Mouse (Mus musculus) testis, adult 2 months (tissue): ENCODE data around the gene Slc16a5. TPM values are rescaled to one million over a fixed set of nuclear protein-coding genes. Genes with fewer than 3 reads are reported as not detected.
"Not testable (repeated sequence)": the region's sequence is repeated elsewhere in the genome, so short reads cannot be mapped to it uniquely, and the experiment has no call there.

ENCODE experiments used
- H3K27ac ChIP-seq: fragments of 200-500 bp; 2 replicates; pipeline ENCODE4 v1.5.1; 2012; ENCODE audit warnings: low read depth, low read length; ENCODE audit not compliant: control insufficient read depth, insufficient read depth
- H3K27me3 ChIP-seq: fragments of 200-500 bp; 2 replicates; pipeline ENCODE4 v1.6.1; 2012; ENCODE audit warnings: mild to moderate bottlenecking, low read length, moderate library complexity; ENCODE audit not compliant: control insufficient read depth, insufficient read depth
- H3K36me3 ChIP-seq: fragments of 200-500 bp; 2 replicates; pipeline ENCODE4 v1.6.1; 2012; ENCODE audit warnings: mild to moderate bottlenecking, low read length; ENCODE audit not compliant: control insufficient read depth, insufficient read depth
- H3K4me1 ChIP-seq: fragments of 200-500 bp; 2 replicates; pipeline ENCODE4 v1.6.1; 2012; ENCODE audit warnings: low read length; ENCODE audit not compliant: control insufficient read depth, insufficient read depth
- H3K4me3 ChIP-seq: fragments of 200-500 bp; 2 replicates; pipeline ENCODE4 v1.5.1; 2012; ENCODE audit warnings: low read depth, mild to moderate bottlenecking, low read length, moderate library complexity, mixed read lengths; ENCODE audit not compliant: control insufficient read depth
- CTCF ChIP-seq: fragments of 200-500 bp; IDR thresholded peaks from 2 replicates; pipeline ENCODE4 v1.5.1; 2012; ENCODE audit warnings: low read depth, mild to moderate bottlenecking, inconsistent platforms, low read length, moderate library complexity; ENCODE audit not compliant: control insufficient read depth, insufficient read depth, insufficient replicate concordance
- POLR2A ChIP-seq: fragments of 200-500 bp; IDR thresholded peaks from 2 replicates; pipeline ENCODE4 v1.6.1; 2012; ENCODE audit warnings: low read depth, mild to moderate bottlenecking, inconsistent platforms, low read length, moderate library complexity; ENCODE audit not compliant: control insufficient read depth
- polyA plus RNA-seq: library from polyadenylated mRNA; depleted of rRNA; stranded (reverse); fragments of >200 nt; gene quantifications from 2 replicates; pipeline ENCODE4 v1.2.3, GENCODE M21; 2012

Slc16a5 gene
- polyA plus RNA-seq, 1 experiment: 0.78 TPM

DNA sequence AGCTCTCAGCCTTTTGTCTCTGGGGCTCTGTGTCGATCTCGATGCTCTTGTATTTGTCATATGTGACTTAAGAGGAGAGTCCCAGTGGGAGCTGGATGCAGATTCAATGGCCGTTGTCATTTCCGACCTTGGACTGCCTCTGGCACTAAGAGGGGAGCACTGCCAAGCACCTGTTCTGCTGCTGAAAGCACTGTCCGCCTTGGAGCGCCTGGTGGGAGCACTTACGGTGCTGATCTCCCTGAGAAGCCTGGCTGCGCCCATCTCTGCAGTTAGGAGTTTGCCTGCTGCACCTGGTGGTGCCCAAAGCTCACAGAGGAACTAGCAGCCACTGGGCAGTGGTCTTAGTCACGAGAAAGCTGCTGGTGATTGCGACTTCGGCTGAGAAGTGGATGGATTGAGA is 21.0 kb downstream of the Slc16a5 start:
- Histone ChIP-seq H3K27me3 (no peaks in the 10 kb centered on the region), H3K36me3 (no peaks in the 10 kb centered on the region), H3K4me1 (no peaks in the 10 kb centered on the region), H3K4me3 (no peak overlapping the region), H3K27ac (no peak overlapping the region)
- TF ChIP-seq POLR2A (no peak), CTCF (no peak)

DNA sequence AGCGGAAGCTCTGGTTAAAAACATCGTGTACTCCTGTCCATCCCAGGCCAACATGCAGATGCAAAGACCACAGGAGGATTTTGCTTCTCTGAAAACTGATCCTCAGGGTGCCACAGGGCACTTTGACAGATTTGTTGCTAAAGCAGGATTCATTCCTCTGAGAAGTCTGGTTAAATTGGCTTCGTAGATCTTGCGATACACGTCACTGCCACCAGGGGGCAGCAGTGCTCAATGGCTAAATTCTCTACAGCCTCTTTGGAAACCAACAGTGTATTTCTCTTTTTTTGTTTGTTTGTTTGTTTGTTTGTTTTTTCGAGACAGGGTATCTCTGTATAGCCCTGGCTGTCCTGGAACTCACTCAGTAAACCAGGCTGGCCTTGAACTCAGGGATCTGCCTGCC is 21.5 kb downstream of the Slc16a5 start:
- peak; percentile 66; the same call in 1 of the 2 replicates for TF ChIP-seq CTCF
- TF ChIP-seq POLR2A: no peak
- H3K36me3 ChIP-seq: no peaks in the 10 kb centered on the region

DNA sequence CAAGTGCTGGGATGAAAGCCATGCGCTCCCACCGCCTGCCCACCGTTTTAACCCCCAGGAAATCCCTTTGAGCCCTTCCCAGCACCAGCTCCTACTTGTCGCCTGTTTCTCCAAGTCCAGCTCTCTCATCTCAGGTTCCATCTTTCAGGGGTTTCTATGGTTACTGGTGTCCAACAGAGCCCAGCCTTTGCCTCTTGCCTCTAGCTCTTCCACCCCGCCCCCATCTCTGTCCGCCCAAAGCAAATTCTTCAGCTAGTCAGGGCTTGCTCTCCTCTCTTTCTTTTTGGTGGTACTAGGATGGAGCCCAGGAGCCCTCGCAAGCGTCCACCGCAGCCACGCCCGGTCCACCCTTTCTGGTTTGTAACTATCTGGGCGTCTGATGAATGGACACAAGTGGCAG is 22.9 kb downstream of the Slc16a5 start:
- H3K4me3 ChIP-seq: no peak overlapping the region
- no peaks in the 10 kb centered on the region for H3K36me3 ChIP-seq
- no peak overlapping the region for H3K27ac ChIP-seq
- no peaks in the 10 kb centered on the region for H3K4me1 ChIP-seq
- no peaks in the 10 kb centered on the region for H3K27me3 ChIP-seq
- TF ChIP-seq CTCF: no peak
- TF ChIP-seq POLR2A: no peak

More for the DNA sequence above, 21.5 kb downstream of the Slc16a5 start:
- H3K27me3 ChIP-seq: no peaks in the 10 kb centered on the region
- no peak overlapping the region for H3K27ac ChIP-seq
- no peaks in the 10 kb centered on the region for H3K4me1 ChIP-seq
- no peak overlapping the region for H3K4me3 ChIP-seq

DNA sequence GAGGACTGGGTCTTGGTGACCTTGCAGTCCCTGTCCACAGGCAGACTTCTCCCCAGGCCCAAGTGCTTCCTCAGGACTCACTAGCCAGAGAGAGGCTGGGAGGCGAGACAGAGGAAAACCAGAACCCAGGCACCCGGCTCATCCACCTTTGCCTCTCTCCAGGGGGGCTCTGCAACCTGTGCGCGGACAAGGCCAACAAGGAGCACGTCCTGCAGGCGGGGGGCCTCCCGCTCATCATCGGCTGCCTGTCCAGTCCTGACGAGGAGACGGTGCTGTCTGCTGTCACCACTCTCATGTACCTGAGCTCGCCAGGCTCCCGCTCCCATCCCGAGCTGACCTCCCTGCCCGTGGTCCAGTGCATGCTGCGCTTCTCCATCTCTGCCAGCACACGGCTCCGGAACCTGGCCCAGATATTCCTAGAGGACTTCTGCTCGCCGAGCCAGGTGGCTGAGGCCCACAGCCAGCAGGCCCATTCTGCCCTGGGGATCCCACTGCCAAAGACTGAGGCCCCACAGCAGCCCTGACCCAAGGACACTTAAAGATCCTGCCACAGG is 26.4 kb downstream of the Slc16a5 start:
- Histone ChIP-seq H3K4me3 (no peak overlapping the region), H3K36me3 (no peaks in the 10 kb centered on the region), H3K27me3 (no peaks in the 10 kb centered on the region), H3K4me1 (peaks cover 10% of the 10 kb centered on the region), H3K27ac (no peak overlapping the region)
- TF ChIP-seq POLR2A: no peak
- TF ChIP-seq CTCF: no peak

DNA sequence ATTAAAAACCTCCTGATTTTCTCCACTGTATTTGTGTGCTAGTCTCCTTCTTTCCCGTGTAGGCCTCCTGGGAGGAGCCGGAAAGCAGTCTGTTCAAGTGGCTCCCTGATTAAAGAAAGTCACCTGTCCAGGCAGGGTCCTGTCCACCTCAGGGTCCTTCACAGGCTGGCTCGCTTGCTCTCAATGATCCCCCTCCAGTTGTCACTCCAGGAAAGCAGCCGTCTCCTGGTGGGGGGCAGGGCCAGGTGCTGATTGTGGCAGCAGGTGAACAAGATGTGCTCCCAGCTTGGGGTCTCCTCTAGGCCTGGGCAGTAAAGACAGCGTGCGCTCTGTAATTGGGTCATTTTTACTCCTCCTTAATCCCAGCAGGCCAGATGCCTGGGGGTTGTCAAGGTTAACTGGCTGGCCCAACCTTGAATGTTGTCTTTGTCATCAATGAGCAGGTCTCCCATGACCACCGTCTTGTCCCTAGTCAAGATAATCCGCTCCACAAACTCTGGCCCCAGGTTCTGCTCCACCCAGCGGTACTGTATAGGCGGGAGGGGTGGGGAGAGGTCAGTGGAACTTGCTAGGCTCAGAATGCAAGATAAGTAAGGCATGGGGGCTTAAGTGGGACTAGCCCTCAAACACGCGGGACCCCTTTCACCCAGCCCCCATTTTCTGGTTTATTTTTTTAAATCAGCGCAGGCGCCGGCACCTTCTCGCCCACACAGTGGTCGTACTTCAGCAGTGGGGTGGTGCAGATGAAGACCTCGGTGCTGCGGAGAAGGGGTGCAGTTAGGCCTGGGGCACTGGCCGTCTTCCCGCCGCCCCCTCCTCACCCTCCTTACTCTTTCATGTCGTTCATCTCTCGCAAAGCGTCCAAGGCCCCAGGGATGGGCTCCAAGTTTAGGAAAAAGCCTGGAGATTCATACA is 28.4 kb downstream of the Slc16a5 start:
- TF ChIP-seq POLR2A (no peak), CTCF (no peak)
- H3K27me3 ChIP-seq: no peaks in the 10 kb centered on the region
- H3K36me3 ChIP-seq: no peaks in the 10 kb centered on the region

GRCm38 (mm10) chr11:115491356-115492083 is 29.2 kb downstream of the Slc16a5 start, which contains the start of gene Nt5c:
TSS of gene Nt5c (minus strand) at chr11:115491862.
- Histone ChIP-seq H3K36me3 (no peaks in the 10 kb centered on the region), H3K4me3 (peak within 1 kb of the TSS; percentile 87)

More for the DNA sequence above, 28.4 kb downstream of the Slc16a5 start:
- H3K4me3 ChIP-seq: peak overlapping the region; percentile 87
- peaks cover 10% of the 10 kb centered on the region for H3K4me1 ChIP-seq
- H3K27ac ChIP-seq: no peak overlapping the region

GRCm38 (mm10) chr11:115492387-115492786 is 30.1 kb downstream of the Slc16a5 start:
- Histone ChIP-seq H3K27me3 (no peaks in the 10 kb centered on the region), H3K4me1 (peaks cover 10% of the 10 kb centered on the region), H3K27ac (no peak overlapping the region), H3K36me3 (no peaks in the 10 kb centered on the region), H3K4me3 (peak overlapping the region; percentile 87)
- no peak for TF ChIP-seq POLR2A

More at GRCm38 (mm10) chr11:115491356-115492083, 29.2 kb downstream of the Slc16a5 start, which contains the start of gene Nt5c:
- H3K27me3 ChIP-seq: no peaks in the 10 kb centered on the region
- H3K27ac ChIP-seq: peak within 1 kb of the TSS; percentile 46
- H3K4me1 ChIP-seq: peaks cover 10% of the 10 kb centered on the region
- TF ChIP-seq POLR2A: no peak
- TF ChIP-seq CTCF: 0 out of 2 replicates have a peak, but pooled peaks have one; percentile 20

DNA sequence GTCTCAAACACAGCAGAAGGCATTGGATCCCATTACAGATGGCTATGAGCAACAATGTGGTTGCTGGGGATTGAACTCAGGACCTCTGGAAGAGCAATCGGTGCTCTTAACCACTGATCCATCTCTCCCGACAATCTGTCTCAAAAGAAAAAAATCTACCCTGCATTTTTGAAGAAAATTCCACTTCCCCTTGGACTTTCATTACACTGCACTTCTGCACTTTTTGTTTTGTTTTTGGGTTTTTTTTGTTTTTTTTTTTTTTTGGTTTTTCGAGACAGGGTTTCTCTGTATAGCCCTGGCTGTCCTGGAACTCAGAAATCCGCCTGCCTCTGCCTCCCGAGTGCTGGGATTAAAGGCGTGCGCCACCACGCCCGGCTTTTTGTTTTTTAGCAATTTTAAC is 34.3 kb downstream of the Slc16a5 start:
- not testable (repeated sequence) for H3K4me1 ChIP-seq, H3K4me3 ChIP-seq, H3K27ac ChIP-seq, H3K36me3 ChIP-seq, H3K27me3 ChIP-seq
